Mouse (Mus musculus) heart, postnatal 25 days (tissue): ENCODE measurements around the gene Npcd. TPM values are rescaled to one million over a fixed set of nuclear protein-coding genes. Genes with fewer than 3 reads are reported as not detected.
"Not testable (repeated sequence)": the region's sequence is repeated elsewhere in the genome, so short reads cannot be mapped to it uniquely, and the experiment has no call there.

Experiments used
- DNase-seq: peaks from one replicate; pipeline ENCODE4 v3.0.0; 2022; ENCODE audit warnings: low spot score
- intact Hi-C: fragments of 180-260 bp; cut with DNase I; formaldehyde crosslinking; loops from one replicate; pipeline ENCODE4 v1.15.1; 2025
- total RNA-seq, 2 experiments: library from RNA; stranded (reverse); gene quantifications; 2 replicates each; pipeline ENCODE4 v1.2.3; 2021

Gene Npcd
- total RNA-seq, 2 experiments from 2014 or later, result 0.26 TPM; not detected in 1

DNA sequence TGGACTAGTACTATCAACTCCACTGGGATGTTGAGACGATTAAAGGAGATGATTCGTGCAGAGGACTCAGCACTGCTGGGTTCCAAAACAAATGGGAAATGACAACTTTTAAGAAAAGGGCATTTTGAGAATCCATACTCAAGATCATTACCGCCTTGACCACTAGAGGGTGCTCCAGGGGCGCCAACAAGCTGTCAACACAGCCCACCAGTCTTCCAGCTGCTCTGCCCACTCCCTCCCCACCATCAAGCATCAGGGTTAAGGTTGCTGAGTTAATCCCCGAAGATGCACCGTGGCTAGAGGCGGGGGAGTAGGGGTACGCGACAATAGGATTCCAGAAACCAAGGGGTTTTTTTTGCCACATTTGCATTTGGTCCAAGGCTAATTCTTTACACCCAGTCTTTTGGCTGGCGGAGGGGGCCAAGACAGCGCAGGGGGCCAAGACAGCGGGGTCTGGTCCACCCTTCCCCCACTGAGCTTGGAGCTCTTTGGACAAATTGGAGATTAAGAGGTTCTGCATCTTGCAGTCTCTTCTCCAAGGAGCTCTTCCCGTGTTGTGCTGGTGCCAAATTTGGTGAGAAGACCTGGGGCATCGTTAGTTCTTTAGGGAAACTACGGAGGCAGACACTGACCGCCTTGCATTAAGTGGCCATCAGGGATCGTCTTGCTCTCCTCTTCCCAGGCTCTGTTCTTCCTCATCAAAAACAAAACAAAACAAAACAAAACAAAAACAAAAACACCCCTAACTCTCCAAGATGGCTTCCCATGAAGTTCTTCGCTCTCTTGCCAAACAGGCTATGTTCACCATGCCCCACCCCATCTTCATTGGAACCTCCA is 1.8 kb downstream of the Npcd start:
- DNase-seq, result peak; percentile 34
- intact Hi-C loops, result loop anchor here (5.0 kb wide), 2 partner anchors 95 to 240 kb away; no protein-coding TSS in a partner anchor

DNA sequence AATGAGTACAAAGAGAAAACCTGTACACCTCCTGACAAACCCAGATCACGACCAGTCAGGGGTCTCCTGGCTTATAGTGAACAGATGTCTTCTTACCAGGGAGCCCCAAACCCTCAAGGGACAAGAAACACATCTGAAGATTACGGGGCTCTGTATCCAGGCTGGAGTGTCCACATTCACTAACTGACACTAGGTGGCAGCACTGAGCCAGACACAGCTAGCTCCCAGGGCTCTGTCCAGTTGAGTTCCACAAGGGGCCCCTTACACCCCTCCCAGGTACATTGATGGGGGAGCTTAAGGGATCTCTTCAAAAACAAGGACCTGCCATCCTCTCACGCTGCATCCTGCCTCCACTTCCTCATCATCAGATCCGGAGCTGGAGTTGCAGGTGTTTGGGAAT is 3.6 kb downstream of the Npcd start:
- intact Hi-C loops, result loop anchor here (2.0 to 5.0 kb wide), 3 partner anchors 52 to 242 kb away; no protein-coding TSS in a partner anchor
- peak; percentile 49 for DNase-seq

DNA sequence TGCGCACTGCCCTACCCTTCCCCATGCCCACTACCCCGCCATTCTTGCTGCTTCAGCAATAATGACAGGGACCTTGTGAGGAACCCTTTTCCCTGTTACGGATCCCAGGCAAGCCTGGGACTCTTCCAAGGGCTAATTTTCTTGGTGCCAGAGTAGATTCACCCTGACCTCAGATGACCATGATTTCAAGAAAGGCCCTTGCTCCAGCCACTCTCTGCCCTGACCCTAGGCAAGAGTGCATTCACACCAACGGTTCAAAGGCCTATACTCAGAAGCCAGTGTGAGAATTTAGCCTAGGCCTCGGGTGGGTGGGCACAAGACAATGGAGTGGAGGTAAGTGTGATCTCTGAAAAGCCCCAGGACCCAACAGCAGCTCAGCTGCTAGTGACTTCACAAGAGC is 4.6 kb downstream of the Npcd start:
- intact Hi-C loops, result loop anchor here (2.0 kb wide), 1 partner anchor 75 kb away; no protein-coding TSS in a partner anchor
- no peak for DNase-seq

DNA sequence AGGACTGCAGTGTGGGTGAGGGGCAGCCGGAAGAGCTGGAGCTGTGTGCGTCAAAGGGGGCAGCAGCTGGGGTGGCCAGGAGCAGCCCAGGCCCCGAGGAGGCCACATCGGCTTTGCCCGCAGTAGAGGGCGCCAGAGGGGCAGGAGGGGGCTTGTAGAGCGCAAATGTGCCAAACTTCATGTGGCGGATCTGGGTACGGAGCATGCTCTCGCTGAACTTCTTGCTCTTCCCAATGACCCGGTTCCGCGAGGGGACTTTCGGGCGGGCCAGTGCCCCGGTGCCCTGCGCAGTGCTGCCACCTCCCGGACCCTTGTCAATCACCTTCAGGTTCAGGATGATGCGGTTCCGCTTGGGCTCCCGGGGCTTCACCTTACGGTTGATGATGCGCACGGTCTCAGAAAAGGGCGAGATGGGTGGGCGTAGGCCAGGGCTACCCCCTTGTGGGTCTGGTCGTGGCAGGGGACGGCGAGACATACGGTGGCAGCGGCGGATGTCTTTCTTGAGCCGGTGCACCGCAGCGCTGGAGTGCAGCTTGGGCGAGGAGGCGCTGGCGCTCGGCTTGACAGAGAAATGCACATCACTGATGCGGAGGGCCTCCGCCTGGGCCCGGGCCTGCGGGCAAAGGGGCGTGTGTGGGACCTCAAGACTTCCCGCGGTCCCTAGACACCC is 5.5 kb downstream of the Npcd start:
- intact Hi-C loops, result loop anchor here (2.0 kb wide), 1 partner anchor 74 kb away; no protein-coding TSS in a partner anchor
- no peak for DNase-seq

DNA sequence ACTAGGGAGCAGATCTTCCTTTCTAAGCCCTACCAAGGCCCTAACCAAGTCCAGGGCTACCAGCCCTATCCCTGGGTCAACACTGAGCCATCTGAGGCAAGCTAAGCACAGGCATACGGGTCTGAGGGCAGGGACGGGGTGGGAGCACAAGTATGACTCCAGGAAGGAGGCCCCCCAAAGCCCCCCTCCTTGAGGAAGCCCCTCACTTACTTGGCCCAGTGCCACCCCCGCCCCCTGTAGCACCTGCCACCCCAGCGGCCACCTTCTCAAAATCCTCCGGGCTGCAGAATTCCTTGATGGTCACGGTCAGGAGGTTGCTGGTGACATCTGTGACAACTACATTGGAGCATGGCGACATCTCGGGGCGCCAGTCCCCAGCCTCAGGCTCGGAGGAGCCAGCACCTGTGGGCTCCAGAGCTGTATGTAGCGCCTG is 6.2 kb downstream of the Npcd start:
- no peak for DNase-seq
- intact Hi-C loops, result loop anchor here (2.0 kb wide), 1 partner anchor 73 kb away; no protein-coding TSS in a partner anchor

DNA sequence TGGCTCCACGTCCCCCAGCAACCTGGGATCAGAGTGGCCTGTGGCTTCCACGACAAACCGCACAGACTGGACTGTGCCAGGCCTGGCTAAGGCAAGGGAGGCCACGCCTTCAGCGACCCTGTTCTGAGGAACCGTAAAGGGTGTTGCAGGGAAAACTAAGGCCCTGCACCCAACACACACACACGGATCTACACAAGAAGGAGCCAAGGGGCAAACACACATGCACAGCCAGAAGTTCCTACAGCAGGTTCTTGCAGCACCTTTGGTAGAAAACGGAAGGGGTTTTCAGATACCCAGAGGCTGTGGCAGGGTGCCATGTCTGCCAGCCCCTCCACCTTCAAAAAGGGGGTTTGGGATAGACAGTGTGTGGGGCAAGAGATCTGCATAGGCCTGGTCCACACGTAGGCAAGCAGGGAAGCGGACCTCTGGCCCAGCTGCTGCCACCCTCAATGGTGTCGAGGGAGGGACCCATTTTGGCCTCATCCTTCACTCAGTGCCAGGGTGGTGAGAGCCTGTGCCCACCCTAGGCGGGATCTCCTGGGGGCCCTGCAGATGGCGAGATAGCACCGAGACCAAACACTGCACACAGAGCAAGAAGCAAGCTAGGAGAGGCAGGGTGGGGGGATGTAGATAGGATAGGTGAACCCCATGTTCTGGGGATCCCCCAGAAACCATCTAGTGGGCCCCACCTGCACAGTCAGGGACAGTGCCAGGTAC is 6.8 kb downstream of the Npcd start:
- DNase-seq, result no peak
- intact Hi-C loops, result no loop called here

DNA sequence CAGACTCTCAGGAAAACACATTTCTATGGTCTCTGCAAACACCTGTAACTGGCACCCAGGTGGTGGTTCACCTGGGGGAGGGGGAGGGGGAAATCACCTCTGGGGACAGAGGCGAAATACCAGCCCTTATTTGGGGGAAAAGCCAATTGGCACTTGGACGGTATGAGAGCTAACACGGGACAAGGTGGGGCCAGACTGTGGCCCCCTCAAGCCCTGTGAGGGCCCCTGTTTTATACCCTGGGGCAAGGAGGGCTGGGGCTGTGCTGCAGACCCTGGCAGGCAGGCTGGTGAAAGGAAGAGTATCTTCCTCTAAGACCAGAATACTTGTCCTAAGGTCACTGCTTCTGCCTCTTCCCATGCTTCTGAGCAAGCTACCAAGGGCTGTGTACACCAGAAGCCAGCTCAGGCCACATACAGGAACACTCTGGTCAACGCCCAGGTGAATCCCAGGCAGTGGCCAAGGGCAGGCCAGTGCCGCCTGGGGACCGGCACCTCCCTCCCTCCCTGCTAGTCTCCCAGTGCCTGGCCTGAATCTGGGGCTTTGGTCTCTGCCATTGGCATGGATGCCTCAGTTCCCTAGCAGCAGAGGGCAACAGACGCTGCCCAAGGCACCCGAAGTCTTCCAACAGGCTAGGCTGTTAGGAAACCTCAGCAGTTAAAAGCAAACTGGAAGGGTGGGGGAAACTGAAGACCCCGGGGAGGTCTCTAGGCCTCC is 7.7 kb downstream of the Npcd start:
- DNase-seq, result no peak
- intact Hi-C loops, result no loop called here

DNA sequence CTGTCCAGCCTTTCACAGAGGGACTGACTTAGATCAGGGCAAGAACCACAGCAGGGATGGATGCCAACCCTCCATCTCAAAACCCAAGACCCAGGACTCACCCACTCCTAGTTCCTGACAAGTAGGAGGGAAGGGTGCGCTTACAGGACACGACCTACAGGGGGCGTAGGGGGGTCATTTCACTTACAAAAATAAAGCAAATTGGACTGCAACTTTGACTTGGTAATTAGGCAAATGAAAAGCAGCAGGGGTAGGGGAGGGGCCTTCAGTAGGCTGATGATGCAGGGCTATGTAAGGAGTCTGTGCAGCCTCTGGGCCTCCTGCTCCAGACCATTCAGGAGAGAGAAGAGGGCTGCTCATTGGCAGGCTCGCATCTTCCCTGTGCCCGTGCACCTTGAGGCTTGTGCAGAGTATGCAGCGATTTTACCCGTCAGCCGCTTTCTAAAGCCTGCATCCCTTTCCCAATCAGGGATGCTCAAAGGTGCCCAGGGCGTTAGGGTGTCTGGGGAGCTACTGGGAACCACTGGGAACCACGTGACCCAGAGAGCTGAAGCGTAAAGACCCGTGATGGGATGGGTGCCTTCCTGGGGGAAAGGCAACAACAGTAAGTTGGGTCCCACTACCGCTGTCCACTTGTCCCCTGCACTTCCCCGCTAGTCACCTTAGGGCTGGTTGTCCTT is 8.8 kb downstream of the Npcd start:
- intact Hi-C loops, result no loop called here
- DNase-seq, result no peak

DNA sequence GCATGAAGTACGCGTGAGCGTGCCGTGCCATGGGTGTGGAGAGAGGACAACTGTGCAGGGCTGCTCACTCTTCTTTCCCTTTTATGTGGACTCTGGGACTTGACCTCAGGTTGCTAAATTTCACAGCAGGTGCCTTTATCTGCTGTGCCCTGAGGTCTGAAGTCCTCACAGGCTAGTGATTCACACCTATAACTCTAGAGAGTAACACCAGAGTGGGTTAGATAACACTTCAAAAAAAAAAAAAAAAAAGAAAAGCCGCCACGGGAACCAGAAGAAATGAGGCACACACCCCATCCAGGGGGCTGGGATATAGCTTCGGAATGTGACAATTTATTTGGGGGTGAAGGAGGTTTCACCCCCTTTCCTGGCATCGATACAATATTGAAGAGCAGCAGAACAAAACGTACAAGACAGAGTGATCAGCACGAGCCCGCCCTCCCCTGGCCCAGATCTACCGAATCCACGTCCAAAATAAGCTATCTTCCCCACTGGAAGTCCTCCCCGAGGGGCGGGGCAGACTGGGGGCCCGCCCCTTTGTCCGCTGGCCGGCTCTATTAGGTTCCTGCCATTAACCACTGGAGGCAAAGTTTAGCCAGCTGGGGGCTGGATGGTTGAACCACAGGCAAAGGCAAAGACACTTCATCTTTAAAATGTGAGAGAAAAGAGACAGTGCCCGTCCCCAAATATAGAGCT is 10.3 kb downstream of the Npcd start:
- DNase-seq, result peak; percentile 75
- intact Hi-C loops, result no loop called here

DNA sequence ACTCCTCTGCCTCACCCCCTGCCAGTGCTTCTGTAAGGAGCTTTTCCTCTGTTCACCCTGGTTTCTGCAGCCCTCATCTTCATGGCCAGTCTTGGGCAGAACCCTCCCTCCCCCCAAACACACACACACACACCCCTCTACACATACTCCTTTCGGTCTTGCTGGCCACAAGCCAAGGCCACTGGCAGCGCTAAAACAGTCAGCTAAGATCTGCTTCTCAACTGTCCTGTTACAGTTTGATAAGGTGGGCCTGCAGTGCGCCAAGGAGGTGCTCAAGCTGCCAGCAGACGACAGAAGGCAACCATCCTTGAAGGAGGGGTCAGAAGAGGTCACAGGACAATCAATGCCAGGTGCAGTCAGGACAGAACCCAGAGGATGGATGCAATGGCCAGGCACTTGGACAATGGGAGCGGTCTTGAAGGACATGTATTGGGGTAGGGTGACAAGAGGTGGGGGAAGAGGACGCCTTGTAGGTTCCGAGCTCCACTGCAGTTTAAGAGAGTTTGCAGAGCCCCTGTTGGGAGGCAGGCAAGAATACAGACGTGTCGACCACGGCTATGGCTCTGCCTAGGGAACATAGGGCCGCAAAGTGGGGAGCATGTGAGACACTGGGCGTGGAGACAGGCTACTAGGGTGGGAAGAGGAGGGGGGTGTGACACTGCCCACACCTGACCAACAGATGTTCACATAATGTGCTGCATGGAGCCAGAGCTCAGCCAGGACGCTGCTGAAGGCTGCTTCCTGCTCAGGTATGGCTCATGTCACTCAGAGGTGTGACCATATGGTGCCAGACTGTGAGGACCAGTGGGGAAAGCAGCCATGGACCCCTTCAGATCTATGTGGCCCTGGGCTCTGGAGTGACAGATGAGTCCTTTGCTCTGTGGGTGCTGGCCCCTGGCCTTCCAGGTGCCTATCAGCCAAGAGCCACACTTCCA is 11.5 kb downstream of the Npcd start:
- no peak for DNase-seq
- intact Hi-C loops, result no loop called here

DNA sequence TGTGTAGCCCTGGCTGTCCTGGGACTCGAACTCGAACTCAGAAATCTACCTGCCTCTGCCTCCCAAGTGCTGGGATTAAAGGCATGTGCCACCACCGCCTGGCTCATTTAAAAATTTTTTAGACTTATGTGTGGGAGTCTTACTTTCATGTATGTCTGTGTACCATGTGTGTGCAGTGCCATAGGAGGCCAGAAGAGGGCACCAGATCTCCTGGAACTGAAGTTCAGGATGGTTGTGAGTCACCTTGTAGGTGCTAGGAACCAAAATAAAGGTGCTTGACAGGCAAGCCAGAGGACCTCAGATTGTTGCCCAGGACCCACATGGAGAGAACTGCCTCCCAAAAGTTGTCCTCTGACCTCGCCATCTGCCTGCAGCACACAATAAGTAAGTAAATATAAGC is 15.7 kb downstream of the Npcd start:
- no peak for DNase-seq
- intact Hi-C loops, result no loop called here

DNA sequence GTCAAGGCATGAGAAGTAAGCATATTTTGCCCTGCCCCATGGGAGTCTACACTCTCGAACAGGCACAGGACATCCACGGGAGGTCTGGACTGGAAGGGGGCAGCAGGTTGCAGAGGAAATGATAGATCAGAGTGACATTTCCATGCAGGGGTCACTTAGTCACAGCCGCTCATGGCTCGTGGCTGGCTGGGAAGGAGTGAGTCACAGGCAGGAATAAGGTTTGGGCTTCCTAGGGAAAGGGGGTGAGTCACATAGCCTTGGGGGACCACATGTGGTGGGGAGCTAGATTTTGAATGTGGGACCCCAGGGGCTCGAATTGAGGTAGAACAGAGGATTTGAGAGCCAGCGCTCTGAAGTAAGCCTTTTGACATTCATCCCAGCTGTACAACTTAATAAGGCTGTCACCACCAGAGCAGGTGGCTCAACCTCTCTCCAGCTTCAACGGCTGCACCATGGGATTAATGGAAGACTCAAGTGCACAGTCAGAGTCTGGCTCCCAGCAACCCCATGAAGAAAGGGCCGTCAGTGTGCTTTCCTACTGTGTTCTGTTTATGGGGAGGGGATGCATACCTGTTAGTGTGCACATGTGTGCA is 20.3 kb downstream of the Npcd start:
- intact Hi-C loops, result no loop called here

DNA sequence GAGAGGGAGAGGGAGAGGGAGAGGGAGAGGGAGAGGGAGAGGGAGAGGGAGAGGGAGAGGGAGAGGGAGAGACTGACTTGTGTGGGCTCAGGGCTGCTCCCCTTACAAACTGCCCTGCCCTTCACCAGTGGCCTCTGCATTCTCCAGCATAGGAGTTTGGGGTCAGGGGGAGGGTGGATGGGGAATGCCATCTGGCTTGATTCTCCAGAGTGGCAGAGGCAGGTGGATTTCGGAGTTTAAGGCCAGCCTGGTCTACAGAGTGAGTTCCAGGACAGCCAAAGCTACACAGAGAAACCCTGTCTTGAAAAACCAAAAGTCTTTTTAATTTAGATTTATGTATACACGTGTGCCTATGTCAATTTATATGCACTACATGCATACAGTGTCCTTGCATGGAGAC is 21.2 kb downstream of the Npcd start:
- DNase-seq, intact Hi-C loops: not testable (repeated sequence)

More for the DNA sequence above, 20.3 kb downstream of the Npcd start:
- no peak for DNase-seq

DNA sequence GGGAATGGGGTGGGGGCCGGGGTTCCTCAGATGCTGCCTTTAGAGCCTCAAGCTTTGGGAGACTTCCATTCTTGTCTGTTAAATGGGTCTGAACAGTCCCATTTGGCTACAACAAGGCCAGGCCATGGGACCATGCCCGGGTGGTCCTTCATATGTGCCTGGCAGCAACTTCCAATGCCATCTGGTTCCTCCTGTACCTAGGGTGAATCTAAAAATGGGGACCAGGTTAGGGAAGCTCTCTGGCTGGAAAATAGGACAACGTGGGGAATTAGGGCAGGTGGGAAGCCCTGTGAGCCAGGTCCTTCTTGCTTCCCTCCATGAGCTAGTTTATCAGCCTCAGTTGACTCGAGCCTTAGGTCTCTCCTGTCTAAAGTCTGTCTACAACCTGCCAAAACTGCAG is 23.0 kb downstream of the Npcd start:
- DNase-seq, result no peak
- intact Hi-C loops, result no loop called here

DNA sequence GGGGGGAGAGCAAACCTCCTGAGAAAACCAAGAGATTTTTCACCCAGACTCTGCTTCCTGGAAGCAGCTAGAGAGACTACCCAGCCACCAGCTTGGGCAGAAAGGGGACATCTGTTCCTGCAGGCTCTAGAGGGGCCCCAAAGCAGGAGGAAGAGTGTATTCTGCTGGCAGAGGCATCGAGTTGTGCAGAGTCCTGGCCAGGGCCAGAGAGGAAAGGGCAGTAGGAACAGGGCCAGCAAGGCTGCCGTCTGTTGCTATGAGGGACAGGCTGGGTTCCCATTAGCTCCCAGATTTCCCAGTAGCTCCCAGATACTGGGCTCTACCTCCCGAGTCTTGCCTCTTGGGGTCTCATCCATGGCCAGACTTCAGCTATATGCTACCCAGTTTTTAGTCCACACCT is 24.0 kb downstream of the Npcd start:
- intact Hi-C loops, result no loop called here
- no peak for DNase-seq

DNA sequence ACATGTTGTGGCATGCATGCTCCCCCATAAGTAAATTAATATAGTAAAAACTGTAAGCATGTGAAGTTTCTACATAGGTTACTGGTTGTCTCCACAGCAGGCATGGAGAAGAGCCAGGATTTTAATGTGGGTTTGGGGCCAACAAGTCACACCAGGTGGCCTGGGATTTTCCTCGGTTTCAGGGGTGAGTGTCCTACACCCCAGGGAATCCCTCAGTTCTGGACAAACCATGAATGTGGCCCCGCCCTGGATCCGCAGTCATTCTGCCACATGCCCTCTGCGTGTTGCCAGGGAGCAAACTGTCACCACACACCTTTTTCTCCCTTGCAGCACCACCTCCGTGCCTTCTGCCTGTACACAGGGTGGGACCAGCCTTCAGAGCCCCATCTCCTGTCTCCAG is 25.4 kb downstream of the Npcd start:
- intact Hi-C loops, result no loop called here
- no peak for DNase-seq

DNA sequence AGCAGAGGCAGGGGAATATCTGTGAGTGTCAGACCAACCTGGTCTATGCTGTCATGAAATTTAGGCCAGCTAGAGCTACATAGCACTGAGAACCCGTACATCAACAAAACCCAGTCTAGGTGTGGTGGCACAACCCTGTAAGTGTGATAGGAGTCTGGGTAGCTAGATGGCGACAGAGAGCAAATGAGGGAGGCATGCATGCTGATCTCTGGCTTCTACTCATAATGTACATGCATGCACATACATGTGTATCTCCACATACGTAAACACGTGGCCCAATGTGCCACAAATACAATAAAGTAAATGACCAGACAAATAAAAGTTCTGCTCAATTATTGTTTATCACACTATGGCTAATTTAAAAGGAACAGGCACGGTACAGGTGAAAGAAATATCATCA is 25.9 kb downstream of the Npcd start:
- no peak for DNase-seq
- intact Hi-C loops, result no loop called here
